Mouse (Mus musculus) spleen, adult 2 months (tissue): Measurements from ENCODE around the gene Chrm3. TPM values are rescaled to one million over a fixed set of nuclear protein-coding genes. Genes with fewer than 3 reads are reported as not detected.

Experiments used
- DNase-seq, 2 experiments: peaks; one replicate each; pipeline versions ENCODE4 v3.0.0 to v3.0.0-alpha.2; 2012 to 2021; ENCODE audit warnings: low spot score in 2 of 2, low read depth in 1 of 2
- H3K27ac ChIP-seq: fragments of 200-500 bp; 2 replicates; pipeline ENCODE4 v1.5.1; 2012; ENCODE audit warnings: low read length, inconsistent platforms; ENCODE audit not compliant: insufficient read depth
- H3K27me3 ChIP-seq: fragments of 200-500 bp; 2 replicates; pipeline ENCODE4 v1.6.1; 2012; ENCODE audit warnings: mild to moderate bottlenecking, moderate library complexity, low read length, inconsistent platforms; ENCODE audit not compliant: control insufficient read depth, insufficient read depth
- H3K36me3 ChIP-seq: fragments of 200-500 bp; 2 replicates; pipeline ENCODE4 v1.6.1; 2012; ENCODE audit warnings: mild to moderate bottlenecking, low read length, inconsistent platforms; ENCODE audit not compliant: control insufficient read depth, insufficient read depth
- H3K4me1 ChIP-seq: fragments of 200-500 bp; 2 replicates; pipeline ENCODE4 v1.6.1; 2011; ENCODE audit warnings: inconsistent platforms; ENCODE audit not compliant: control insufficient read depth, insufficient read depth, insufficient read length
- H3K4me3 ChIP-seq: fragments of 200-500 bp; 2 replicates; pipeline ENCODE4 v1.5.1; 2011; ENCODE audit warnings: mild to moderate bottlenecking, inconsistent platforms; ENCODE audit not compliant: insufficient read depth, insufficient read length; ENCODE audit errors: extremely low read depth
- CTCF ChIP-seq: fragments of 200-500 bp; IDR thresholded peaks from 2 replicates; pipeline ENCODE4 v1.5.1; 2011; ENCODE audit warnings: mild to moderate bottlenecking, inconsistent platforms; ENCODE audit not compliant: insufficient read depth, insufficient read length, insufficient replicate concordance; ENCODE audit errors: extremely low read depth
- POLR2A ChIP-seq: fragments of 200-500 bp; IDR thresholded peaks from 2 replicates; pipeline ENCODE4 v1.6.1; 2011; ENCODE audit warnings: low read depth, low read length, inconsistent platforms
- WGBS: fragments of 180-500 bp; shearing (Covaris S2); methylation state at CpG from one replicate; pipeline ENCODE4 v1.1.7; 2018; 5-methylcytosine and 5-hydroxymethylcytosine counted together
- polyA plus RNA-seq: library from polyadenylated mRNA; depleted of rRNA; stranded (reverse); fragments of >200 nt; gene quantifications from 2 replicates; pipeline ENCODE4 v1.2.3, GENCODE M21; 2012

Chrm3 gene
- polyA plus RNA-seq, 1 experiment, result 0.58 TPM

- TF ChIP-seq CTCF (no peak), POLR2A (no peak)
- Histone ChIP-seq H3K27ac (no peak overlapping the region), H3K4me1 (no peaks in the 10 kb centered on the region), H3K27me3 (no peaks in the 10 kb centered on the region), H3K36me3 (no peaks in the 10 kb centered on the region), H3K4me3 (no peak overlapping the region)
- DNase-seq, result no peak
- WGBS, result 83% methylated on average over 4 of the region's 4 CpGs
These were observed 220.1 kb downstream of the Chrm3 start for GRCm38 (mm10) chr13:10140573-10140972.

- Histone ChIP-seq H3K27ac (no peak overlapping the region), H3K27me3 (no peaks in the 10 kb centered on the region), H3K36me3 (no peaks in the 10 kb centered on the region), H3K4me1 (no peaks in the 10 kb centered on the region), H3K4me3 (no peak overlapping the region)
- no peak for DNase-seq
- 90% methylated on average over 4 of the region's 4 CpGs for WGBS
- TF ChIP-seq CTCF (no peak), POLR2A (no peak)
These were observed 221.8 kb downstream of the Chrm3 start for GRCm38 (mm10) chr13:10138878-10139277.

GRCm38 (mm10) chr13:10131064-10131463 is 229.6 kb downstream of the Chrm3 start:
- no peak overlapping the region for H3K4me3 ChIP-seq
- H3K36me3 ChIP-seq, result no peaks in the 10 kb centered on the region
- no peak overlapping the region for H3K27ac ChIP-seq
- WGBS, result 82% methylated on average over 2 of the region's 2 CpGs
- no peaks in the 10 kb centered on the region for H3K4me1 ChIP-seq
- H3K27me3 ChIP-seq, result no peaks in the 10 kb centered on the region
- no peak for DNase-seq
- TF ChIP-seq POLR2A (no peak), CTCF (no peak)

- no peak overlapping the region for H3K4me3 ChIP-seq
- no peaks in the 10 kb centered on the region for H3K36me3 ChIP-seq
- TF ChIP-seq POLR2A (no peak), CTCF (no peak)
- DNase-seq, result no peak
- no peak overlapping the region for H3K27ac ChIP-seq
- H3K27me3 ChIP-seq, result no peaks in the 10 kb centered on the region
- WGBS, result 80% methylated on average over 2 of the region's 2 CpGs
- peaks cover 9% of the 10 kb centered on the region; the same call in 1 of the 2 replicates for H3K4me1 ChIP-seq
These were observed 248.4 kb downstream of the Chrm3 start for GRCm38 (mm10) chr13:10112211-10112610.

GRCm38 (mm10) chr13:10109542-10109941 is 251.1 kb downstream of the Chrm3 start:
- no peak for DNase-seq
- H3K4me1 ChIP-seq, result peaks cover 10% of the 10 kb centered on the region
- 8% methylated on average over 1 of the region's 1 CpGs for WGBS
- no peak for TF ChIP-seq CTCF
- TF ChIP-seq POLR2A, result no peak
- H3K36me3 ChIP-seq, result no peaks in the 10 kb centered on the region
- H3K27me3 ChIP-seq, result no peaks in the 10 kb centered on the region
- H3K4me3 ChIP-seq, result no peak overlapping the region
- no peak overlapping the region for H3K27ac ChIP-seq

GRCm38 (mm10) chr13:10107331-10107730 is 253.3 kb downstream of the Chrm3 start:
- 47% methylated on average over 7 of the region's 7 CpGs for WGBS
- TF ChIP-seq POLR2A (no peak), CTCF (no peak)
- peak overlapping the region; percentile 39 for H3K27ac ChIP-seq
- no peaks in the 10 kb centered on the region for H3K36me3 ChIP-seq
- H3K4me3 ChIP-seq, result no peak overlapping the region
- no peaks in the 10 kb centered on the region for H3K27me3 ChIP-seq
- DNase-seq, result peak; percentile 13 to 19
- H3K4me1 ChIP-seq, result peaks cover 10% of the 10 kb centered on the region

- Histone ChIP-seq H3K36me3 (no peaks in the 10 kb centered on the region), H3K4me3 (no peak overlapping the region), H3K27ac (no peak overlapping the region), H3K4me1 (no peaks in the 10 kb centered on the region), H3K27me3 (no peaks in the 10 kb centered on the region)
- TF ChIP-seq POLR2A (no peak), CTCF (no peak)
- no peak for DNase-seq
- WGBS, result 92% methylated on average over 4 of the region's 4 CpGs
These were observed 269.9 kb downstream of the Chrm3 start for GRCm38 (mm10) chr13:10090778-10091177.
